Mouse (Mus musculus): ENCODE data around the gene 4930451I11Rik. TPM values are rescaled to one million over a fixed set of nuclear protein-coding genes. Genes with fewer than 3 reads are reported as not detected.

Gene 4930451I11Rik
- polyA plus RNA-seq, 1 experiment from 2014 or later: not detected

GRCm38 (mm10) chr7:126861429-126862130, 30.1 kb upstream of the 4930451I11Rik start, which contains the start of gene Hirip3:
Hirip3 (plus strand) TSS chr7:126861972.
- ATAC-seq: peak; percentile 91
- Histone ChIP-seq H3K4me1 (ENCODE audit: control insufficient read depth, insufficient read depth, low read length) (peaks cover 21% of the 10 kb centered on the region), H3K9ac (ENCODE audit: low read depth, low read length) (peak within 1 kb of the TSS; percentile 64), H3K4me2 (ENCODE audit: low read length) (peak within 1 kb of the TSS; percentile 93), H3K27me3 (ENCODE audit: control insufficient read depth, insufficient read depth, low read depth, low read length) (no peaks in the 10 kb centered on the region), H3K9me3 (replicated peaks; ENCODE audit: control insufficient read depth, low read length, poor library complexity, severe bottlenecking) (no peaks in the 10 kb centered on the region), H3K27ac (ENCODE audit: low read length) (peak within 1 kb of the TSS; percentile 80), H3K36me3 (ENCODE audit: control insufficient read depth, insufficient read depth, low read length) (peaks cover 22% of the 10 kb centered on the region), H3K4me3 (ENCODE audit: low read depth, low read length) (peak within 1 kb of the TSS; percentile 67)
- 3% methylated on average over 42 of the region's 42 CpGs for WGBS

- H3K36me3 ChIP-seq (ENCODE audit: control insufficient read depth, insufficient read depth, low read length): peaks cover 18% of the 10 kb centered on the region
- no peaks in the 10 kb centered on the region for H3K27me3 ChIP-seq (ENCODE audit: control insufficient read depth, insufficient read depth, low read depth, low read length)
- peaks cover 21% of the 10 kb centered on the region for H3K4me1 ChIP-seq (ENCODE audit: control insufficient read depth, insufficient read depth, low read length)
- WGBS: 86% methylated on average over 5 of the region's 5 CpGs
- H3K4me3 ChIP-seq (ENCODE audit: low read depth, low read length): peak overlapping the region; percentile 67
- H3K9ac ChIP-seq (ENCODE audit: low read depth, low read length): peak overlapping the region; percentile 64
- H3K27ac ChIP-seq (ENCODE audit: low read length): no peak overlapping the region
- no peaks in the 10 kb centered on the region for H3K9me3 ChIP-seq (replicated peaks; ENCODE audit: control insufficient read depth, low read length, poor library complexity, severe bottlenecking)
- ATAC-seq: peak; percentile 8; the same call in 1 of the 2 replicates
- H3K4me2 ChIP-seq (ENCODE audit: low read length): peak overlapping the region; percentile 93
These were observed 29.5 kb upstream of the 4930451I11Rik start for GRCm38 (mm10) chr7:126860987-126861386.

- 74% methylated on average over 9 of the region's 9 CpGs for WGBS
- peaks cover 8% of the 10 kb centered on the region for H3K4me1 ChIP-seq (ENCODE audit: control insufficient read depth, insufficient read depth, low read length)
- no peak overlapping the region for H3K9ac ChIP-seq (ENCODE audit: low read depth, low read length)
- H3K27ac ChIP-seq (ENCODE audit: low read length): no peak overlapping the region
- ATAC-seq: no peak
- no peak overlapping the region for H3K4me3 ChIP-seq (ENCODE audit: low read depth, low read length)
- no peak overlapping the region for H3K4me2 ChIP-seq (ENCODE audit: low read length)
- H3K27me3 ChIP-seq (ENCODE audit: control insufficient read depth, insufficient read depth, low read depth, low read length): no peaks in the 10 kb centered on the region
- peaks cover 12% of the 10 kb centered on the region for H3K36me3 ChIP-seq (ENCODE audit: control insufficient read depth, insufficient read depth, low read length)
- H3K9me3 ChIP-seq (replicated peaks; ENCODE audit: control insufficient read depth, low read length, poor library complexity, severe bottlenecking): no peaks in the 10 kb centered on the region
These were observed 25.4 kb upstream of the 4930451I11Rik start for GRCm38 (mm10) chr7:126856741-126857420.

- Histone ChIP-seq H3K27me3 (ENCODE audit: control insufficient read depth, insufficient read depth, low read depth, low read length) (no peaks in the 10 kb centered on the region), H3K9ac (ENCODE audit: low read depth, low read length) (no peak overlapping the region), H3K9me3 (replicated peaks; ENCODE audit: control insufficient read depth, low read length, poor library complexity, severe bottlenecking) (no peaks in the 10 kb centered on the region), H3K36me3 (ENCODE audit: control insufficient read depth, insufficient read depth, low read length) (peaks cover 12% of the 10 kb centered on the region), H3K4me2 (ENCODE audit: low read length) (no peak overlapping the region), H3K4me3 (ENCODE audit: low read depth, low read length) (no peak overlapping the region), H3K4me1 (ENCODE audit: control insufficient read depth, insufficient read depth, low read length) (peaks cover 1% of the 10 kb centered on the region), H3K27ac (ENCODE audit: low read length) (no peak overlapping the region)
- no peak for ATAC-seq
- 81% methylated on average over 3 of the region's 3 CpGs for WGBS
These were observed 24.2 kb upstream of the 4930451I11Rik start for GRCm38 (mm10) chr7:126855641-126856040.

- Histone ChIP-seq H3K27ac (ENCODE audit: low read length) (no peak overlapping the region), H3K27me3 (ENCODE audit: control insufficient read depth, insufficient read depth, low read depth, low read length) (peaks cover 5% of the 10 kb centered on the region; the same call in 1 of the 2 replicates), H3K9ac (ENCODE audit: low read depth, low read length) (no peak overlapping the region), H3K9me3 (replicated peaks; ENCODE audit: control insufficient read depth, low read length, poor library complexity, severe bottlenecking) (no peaks in the 10 kb centered on the region), H3K4me1 (ENCODE audit: control insufficient read depth, insufficient read depth, low read length) (peaks cover 10% of the 10 kb centered on the region), H3K36me3 (ENCODE audit: control insufficient read depth, insufficient read depth, low read length) (peaks cover 12% of the 10 kb centered on the region), H3K4me3 (ENCODE audit: low read depth, low read length) (no peak overlapping the region), H3K4me2 (ENCODE audit: low read length) (no peak overlapping the region)
- 86% methylated on average over 5 of the region's 5 CpGs for WGBS
- ATAC-seq: no peak
These were observed 22.0 kb upstream of the 4930451I11Rik start for GRCm38 (mm10) chr7:126853454-126853853.

- Histone ChIP-seq H3K4me3 (ENCODE audit: low read depth, low read length) (no peak overlapping the region), H3K9ac (ENCODE audit: low read depth, low read length) (no peak overlapping the region)
These were observed 19.8 kb upstream of the 4930451I11Rik start for GRCm38 (mm10) chr7:126851192-126851591.

GRCm38 (mm10) chr7:126850161-126850560, 18.7 kb upstream of the 4930451I11Rik start:
- no peak for ATAC-seq
- Histone ChIP-seq H3K36me3 (ENCODE audit: control insufficient read depth, insufficient read depth, low read length) (peaks cover 5% of the 10 kb centered on the region), H3K9me3 (replicated peaks; ENCODE audit: control insufficient read depth, low read length, poor library complexity, severe bottlenecking) (no peaks in the 10 kb centered on the region), H3K9ac (ENCODE audit: low read depth, low read length) (no peak overlapping the region), H3K27ac (ENCODE audit: low read length) (no peak overlapping the region), H3K27me3 (ENCODE audit: control insufficient read depth, insufficient read depth, low read depth, low read length) (peaks cover 5% of the 10 kb centered on the region; the same call in 1 of the 2 replicates), H3K4me3 (ENCODE audit: low read depth, low read length) (no peak overlapping the region), H3K4me2 (ENCODE audit: low read length) (no peak overlapping the region), H3K4me1 (ENCODE audit: control insufficient read depth, insufficient read depth, low read length) (peaks cover 16% of the 10 kb centered on the region)
- whole genome bisulfite sequencing: 93% methylated on average over 6 of the region's 6 CpGs

More at GRCm38 (mm10) chr7:126851192-126851591, 19.8 kb upstream of the 4930451I11Rik start:
- Histone ChIP-seq H3K9me3 (replicated peaks; ENCODE audit: control insufficient read depth, low read length, poor library complexity, severe bottlenecking) (no peaks in the 10 kb centered on the region), H3K27me3 (ENCODE audit: control insufficient read depth, insufficient read depth, low read depth, low read length) (peaks cover 5% of the 10 kb centered on the region; the same call in 1 of the 2 replicates), H3K36me3 (ENCODE audit: control insufficient read depth, insufficient read depth, low read length) (peaks cover 5% of the 10 kb centered on the region), H3K4me2 (ENCODE audit: low read length) (no peak overlapping the region), H3K4me1 (ENCODE audit: control insufficient read depth, insufficient read depth, low read length) (peaks cover 16% of the 10 kb centered on the region), H3K27ac (ENCODE audit: low read length) (no peak overlapping the region)
- 39% methylated on average over 12 of the region's 12 CpGs for WGBS
- ATAC-seq: no peak

GRCm38 (mm10) chr7:126848794-126849193, 17.4 kb upstream of the 4930451I11Rik start:
- WGBS: 11% methylated on average over 9 of the region's 10 CpGs
- Histone ChIP-seq H3K27ac (ENCODE audit: low read length) (peak overlapping the region; percentile 18), H3K4me1 (ENCODE audit: control insufficient read depth, insufficient read depth, low read length) (peaks cover 16% of the 10 kb centered on the region), H3K9ac (ENCODE audit: low read depth, low read length) (peak overlapping the region; percentile 84), H3K4me3 (ENCODE audit: low read depth, low read length) (peak overlapping the region; percentile 72), H3K36me3 (ENCODE audit: control insufficient read depth, insufficient read depth, low read length) (peaks cover 5% of the 10 kb centered on the region), H3K9me3 (replicated peaks; ENCODE audit: control insufficient read depth, low read length, poor library complexity, severe bottlenecking) (no peaks in the 10 kb centered on the region), H3K4me2 (ENCODE audit: low read length) (peak overlapping the region; percentile 99), H3K27me3 (ENCODE audit: control insufficient read depth, insufficient read depth, low read depth, low read length) (peaks cover 5% of the 10 kb centered on the region; the same call in 1 of the 2 replicates)
- peak; percentile 40 for ATAC-seq

Data from midbrain, embryonic 16.5 days (tissue).